Mouse (Mus musculus) gastrocnemius, postnatal 25 days (tissue): ENCODE results near the gene Boc. TPM values are rescaled to one million over a fixed set of nuclear protein-coding genes. Genes with fewer than 3 reads are reported as not detected.

Experiments used
- DNase-seq: peaks from one replicate; pipeline ENCODE4 v3.0.0; 2022
- total RNA-seq, 2 experiments: library from RNA; stranded (reverse); gene quantifications; 1 replicate in 1 of 2; 2 replicates in 1 of 2; pipeline ENCODE4 v1.2.3; 2021

The Boc gene
- total RNA-seq, 2 experiments from 2014 or later, result 4.0 to 5.7 TPM

DNA sequence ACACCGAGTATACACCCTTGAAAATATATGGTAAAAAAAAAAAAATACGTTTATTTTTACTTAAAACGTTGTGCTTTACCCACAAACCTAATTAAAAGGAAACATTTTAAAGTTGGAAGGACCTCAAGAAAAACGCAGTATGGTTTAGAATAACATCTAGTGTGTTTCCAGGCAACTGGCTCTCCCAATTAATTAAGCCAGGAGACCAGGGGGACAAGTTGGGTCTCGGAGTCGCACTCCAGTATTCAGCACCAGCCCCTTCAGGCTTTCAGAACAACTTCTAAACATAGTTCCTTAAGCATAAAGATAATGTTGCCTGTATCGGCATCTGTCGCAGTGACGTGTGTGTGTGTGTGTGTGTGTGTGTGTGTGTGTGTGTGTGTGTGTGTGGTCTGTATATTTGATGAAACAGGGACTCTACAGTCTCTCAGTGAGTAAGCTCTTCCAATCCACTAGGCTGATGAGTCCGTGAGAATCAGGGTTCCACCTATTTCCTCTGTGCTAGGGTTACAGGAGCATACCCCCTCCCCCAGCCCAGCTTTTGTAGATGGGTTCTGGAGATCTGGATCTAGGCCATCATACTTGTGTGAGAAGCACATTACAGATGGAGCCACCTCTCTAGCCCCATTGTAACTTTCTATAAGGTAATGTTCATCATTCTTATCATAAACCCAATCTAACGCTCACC is 31.3 kb downstream of the Boc start:
- no peak for DNase-seq

DNA sequence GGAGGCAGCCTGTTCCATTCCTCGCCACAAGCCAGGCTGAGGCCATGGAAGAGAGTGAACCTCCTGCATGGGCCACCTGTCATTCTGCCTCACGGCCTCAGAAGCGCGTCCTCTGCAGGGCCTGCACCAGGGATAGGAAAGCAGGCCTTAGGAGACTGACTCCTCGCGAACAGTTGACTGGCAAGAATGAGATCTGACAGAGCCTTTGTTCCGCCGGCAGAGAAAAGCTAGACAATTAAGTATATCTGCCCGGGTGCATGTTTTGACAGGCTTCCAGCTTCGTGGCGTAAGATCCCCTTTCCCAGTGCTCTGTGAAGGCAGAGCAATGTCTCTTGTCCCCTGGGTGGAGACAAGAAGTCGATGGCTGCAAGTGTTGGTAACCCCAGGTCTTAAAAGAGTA is 32.0 kb downstream of the Boc start:
- no peak for DNase-seq

DNA sequence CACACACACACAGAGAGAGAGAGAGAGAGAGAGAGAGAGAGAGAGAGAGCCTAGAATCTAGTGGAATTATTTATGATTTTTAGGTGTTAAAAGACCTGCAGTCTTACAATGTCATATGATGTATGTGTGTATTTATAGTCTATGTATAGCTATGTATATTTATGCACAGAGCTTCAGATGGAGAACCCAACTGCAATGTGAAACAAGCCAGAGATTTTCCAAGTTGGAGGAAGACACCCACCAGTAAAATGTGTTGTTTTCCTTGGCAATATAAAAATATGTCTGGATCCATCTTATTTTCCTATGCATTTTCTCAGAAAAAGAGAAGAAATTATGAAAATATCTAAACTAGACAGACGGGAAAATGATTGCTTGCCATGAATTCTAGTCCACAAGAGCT is 32.7 kb downstream of the Boc start:
- no peak for DNase-seq

DNA sequence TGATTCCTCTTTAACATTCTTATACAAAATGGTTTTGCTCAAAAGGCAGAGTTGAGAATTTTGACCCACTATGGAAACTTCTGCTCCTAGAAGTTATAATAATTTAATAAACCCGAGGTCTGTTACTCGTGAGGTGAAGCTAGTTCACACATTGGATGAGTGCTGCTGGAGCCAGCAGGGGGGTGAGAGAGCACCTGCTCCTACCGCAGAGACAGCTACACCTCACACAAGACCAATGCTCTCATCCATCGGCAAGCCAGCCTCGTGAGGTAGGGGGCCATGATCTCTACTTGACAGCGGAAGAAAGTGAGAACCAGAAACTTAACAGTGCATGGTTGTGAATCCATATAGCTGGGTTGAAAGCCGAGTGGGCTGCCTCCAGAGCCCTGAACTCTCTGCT is 35.1 kb downstream of the Boc start:
- no peak for DNase-seq

DNA sequence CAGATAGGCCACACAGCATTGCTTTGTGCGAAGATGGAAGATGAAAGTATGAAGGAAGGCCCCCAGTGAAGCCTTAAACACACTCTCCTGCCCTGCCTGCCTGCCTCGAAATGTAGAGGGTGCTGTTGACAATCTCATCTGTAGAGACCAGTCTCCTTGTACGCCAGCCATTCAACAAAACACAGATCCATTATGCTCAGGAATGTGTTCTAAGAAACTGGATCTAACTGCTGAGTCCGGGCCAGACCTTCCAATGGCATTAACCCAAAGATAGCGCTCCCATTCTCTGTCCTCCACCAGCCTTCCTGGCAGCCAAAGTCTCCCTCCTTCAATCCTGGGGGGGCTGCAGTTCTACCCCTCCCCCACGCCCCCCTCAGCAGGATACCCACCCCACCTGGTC is 42.2 kb downstream of the Boc start:
- DNase-seq, result no peak

DNA sequence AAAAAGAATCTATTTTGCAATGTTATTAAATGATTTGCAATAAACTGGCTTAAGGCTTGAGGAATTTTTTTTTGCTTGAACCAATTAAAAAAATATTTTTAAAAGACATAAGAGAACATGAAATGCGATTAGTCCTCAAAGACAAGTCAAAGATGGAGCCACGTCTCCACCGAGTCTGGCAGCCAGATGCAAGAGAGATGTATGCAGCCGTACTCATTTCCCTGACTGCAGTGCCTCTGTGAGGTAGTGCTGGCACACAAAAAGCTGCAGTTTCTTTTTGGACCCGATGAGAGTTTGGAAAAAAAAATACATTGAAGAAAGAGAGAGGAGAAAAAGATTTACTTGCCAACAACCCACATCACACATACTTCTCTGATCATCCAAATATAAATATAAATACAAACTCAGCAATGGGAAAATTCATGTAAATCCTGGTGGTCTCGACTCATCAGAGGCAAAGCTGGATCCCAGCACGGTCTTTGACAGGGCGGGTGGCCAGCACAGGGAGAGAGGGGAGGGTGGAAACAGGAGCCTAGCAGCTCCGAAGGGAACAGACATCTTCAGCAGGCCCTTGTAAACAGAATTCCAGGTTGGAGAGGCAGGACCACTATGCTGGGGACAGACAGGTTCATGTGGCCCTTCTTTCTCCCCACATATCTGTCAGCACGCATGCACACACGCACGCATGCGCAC is 48.0 kb downstream of the Boc start:
- no peak for DNase-seq

DNA sequence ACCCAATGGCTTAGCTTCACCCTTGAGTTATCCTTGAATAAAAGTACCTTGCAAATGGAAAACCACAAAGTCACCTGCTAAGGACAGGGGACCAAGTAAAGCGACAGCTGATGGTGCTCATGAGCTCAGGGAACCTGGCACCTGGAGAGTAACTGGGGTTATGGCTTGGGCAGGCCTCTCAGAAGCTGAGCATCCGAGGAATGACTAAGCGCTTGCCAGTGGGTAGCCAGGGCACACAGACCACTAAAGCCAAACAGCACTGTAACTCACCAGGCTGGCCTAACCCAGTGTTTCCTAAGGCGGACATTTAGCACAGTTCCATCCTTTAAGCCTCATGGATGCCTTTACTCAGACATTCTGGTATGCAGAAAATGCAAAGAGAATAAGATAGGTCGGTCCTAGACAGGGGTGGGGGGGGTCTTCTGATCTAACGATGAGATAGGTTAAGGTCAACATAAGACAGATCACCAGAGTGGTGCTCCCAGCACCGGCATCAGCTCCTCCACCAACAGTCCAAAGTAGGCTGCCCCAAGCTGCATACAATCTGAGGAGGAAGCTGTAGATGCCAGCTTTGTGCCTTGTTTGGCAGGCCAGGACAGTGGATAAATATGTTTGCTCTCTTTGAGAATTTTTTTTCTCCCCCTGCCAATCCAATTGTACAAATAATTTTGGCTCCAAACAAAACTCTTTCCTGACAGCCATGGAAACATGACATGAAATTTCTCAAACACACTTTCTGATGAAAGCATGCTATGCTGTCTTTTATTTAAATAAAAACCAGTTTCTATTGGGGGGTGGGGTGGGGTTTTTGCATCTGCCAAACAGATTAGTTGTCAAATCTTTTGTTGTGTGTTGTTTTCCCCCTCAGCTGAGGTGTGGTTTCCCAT is 49.0 kb downstream of the Boc start:
- no peak for DNase-seq

DNA sequence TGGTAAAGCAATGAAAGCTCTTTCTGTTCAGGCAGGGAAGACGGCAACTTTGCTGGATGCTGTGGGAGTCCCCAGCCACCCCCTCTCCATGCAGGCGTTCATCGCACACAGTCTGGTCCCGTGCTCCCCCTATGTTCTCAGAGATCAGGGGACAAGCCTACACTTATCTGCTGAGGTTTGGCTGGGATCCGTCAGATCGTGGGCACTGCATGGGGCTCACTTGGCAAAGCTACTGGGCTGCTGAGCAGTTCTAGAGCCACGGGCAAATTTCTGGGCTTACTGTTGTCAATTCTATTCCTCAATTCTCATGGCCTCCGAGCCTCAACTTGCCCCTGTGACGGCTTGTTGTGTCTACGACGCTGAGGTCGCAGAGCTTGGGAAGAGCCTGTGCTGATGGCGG is 49.9 kb downstream of the Boc start:
- DNase-seq, result no peak

DNA sequence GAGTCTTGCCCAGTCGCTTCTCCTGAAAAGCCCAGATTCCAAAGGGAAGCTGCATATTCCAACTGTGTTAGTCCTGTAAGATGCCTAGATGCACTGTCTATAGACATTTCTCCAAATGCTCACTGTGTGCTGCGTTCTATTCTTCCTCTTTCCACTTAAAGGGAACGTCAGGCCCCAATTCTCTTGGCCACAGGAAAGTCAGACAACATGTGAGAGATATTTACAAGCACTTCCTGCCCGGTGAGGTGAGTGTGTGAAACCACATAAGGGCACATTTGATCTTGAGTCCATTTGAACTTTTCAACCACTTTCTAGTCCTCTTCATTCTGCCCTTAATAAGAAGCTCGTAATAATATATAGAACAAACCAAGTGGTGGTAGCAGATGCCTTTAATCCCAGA is 50.7 kb downstream of the Boc start:
- no peak for DNase-seq

DNA sequence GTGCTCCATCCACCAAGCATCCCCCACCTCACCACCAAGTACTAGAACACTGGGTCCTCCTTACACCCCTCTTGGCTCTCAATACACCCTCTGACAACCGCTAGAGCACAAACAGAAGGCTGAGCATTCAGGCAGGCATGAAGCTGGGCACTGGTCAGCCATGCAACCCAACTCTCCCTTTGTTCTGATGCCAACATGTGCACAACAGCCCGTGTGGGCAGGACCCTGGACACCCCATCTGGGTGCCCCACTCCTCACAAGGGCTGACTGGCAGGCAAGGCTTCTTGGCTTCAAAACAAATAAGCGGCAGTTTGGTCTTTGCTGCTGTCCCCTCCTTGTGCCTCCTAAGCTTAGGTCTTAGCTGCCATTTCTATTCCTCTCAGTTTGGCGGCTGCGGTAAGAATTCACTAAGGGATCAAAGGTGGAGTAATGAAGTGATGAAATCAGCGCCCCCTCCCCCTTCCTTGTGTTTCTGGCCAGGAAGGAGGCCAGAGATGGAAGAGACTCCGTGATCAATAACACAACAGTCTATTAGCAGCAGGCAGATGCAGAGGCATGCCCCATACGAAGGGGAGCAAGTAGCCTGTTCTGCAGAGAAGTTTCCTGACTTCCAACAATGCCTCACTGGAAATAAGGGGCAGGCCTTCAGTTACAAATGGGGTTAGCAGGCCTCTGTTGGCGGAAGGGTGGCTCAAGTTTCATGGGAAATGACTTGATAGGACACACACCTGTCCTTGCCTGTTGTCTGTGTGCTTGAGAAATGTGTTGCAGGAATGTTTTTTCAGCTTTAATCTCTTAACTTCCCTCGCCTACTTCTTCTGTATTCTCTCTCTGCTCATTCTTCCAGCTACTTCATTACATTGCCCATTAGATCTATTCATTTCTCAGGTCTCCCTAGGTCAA is 51.4 kb downstream of the Boc start:
- DNase-seq, result no peak

DNA sequence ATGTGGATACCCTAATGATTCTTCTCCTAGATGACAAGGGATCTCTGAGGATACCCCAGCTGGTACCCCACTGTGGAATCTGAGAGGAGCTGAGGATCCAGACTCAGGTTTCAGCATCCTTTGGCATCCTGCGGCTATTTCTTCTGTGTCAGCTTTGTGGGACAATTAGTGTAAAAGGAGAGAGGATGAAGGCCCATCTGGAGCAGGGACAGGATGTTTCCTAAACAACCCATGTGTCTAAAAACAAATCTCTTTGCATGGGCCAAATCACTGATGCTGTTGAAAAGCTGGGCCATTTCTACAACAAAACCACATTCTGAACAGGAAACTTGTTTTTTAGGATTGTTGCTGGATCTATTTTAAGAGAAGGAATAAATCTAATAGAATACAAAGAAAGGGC is 53.5 kb downstream of the Boc start:
- DNase-seq, result no peak

DNA sequence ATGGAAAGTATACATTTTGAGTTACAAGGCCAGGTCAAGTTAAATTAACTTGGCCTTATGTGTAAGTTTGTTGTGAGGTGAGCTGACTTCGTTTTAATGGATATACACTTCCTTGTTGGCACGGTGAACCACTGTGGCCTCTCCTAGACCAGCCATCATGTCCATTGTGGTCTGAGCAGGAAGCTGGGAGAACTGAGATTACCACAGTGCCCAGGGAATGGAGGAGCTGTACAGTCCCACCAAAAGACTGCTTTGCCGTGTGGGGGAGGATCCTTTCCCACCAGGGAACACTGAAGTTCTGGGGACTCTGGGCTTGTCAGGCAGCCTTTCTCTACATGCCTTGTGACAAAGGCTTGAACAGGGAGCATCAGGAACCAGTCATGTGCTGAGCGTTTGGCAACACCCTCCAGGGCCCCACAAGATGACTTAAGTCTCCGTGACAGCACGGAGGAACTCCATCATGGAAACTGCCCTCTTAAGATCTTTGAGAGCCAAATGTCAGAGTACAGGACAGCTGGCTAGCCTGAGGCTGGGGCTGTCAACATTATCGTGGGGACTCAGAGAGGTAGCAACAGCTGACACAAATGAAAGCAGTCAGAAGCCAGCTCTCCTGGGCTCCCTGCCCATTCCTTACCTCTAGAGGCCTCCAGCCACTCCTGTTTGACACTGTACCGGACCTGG is 55.7 kb downstream of the Boc start:
- no peak for DNase-seq

DNA sequence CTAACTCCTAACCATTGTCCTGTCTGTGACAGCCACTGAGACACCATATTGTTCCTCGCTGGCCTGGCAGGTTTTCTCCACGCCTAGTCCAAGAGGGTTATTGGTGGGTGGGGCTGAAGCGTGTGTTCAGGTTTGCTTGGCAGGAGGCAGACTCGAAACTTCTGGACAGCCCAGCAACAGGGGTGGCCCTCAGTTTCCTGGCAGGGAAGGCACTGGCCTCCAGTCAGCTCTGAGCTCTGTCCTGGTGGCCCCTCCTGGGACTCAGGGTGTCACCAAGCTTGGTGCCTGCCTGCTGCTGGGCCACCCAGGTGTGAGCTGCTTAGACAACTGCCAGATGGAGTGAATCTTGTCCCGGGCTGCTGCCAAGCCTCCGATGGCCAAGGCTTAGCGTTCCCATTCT is 56.4 kb downstream of the Boc start:
- DNase-seq, result no peak

DNA sequence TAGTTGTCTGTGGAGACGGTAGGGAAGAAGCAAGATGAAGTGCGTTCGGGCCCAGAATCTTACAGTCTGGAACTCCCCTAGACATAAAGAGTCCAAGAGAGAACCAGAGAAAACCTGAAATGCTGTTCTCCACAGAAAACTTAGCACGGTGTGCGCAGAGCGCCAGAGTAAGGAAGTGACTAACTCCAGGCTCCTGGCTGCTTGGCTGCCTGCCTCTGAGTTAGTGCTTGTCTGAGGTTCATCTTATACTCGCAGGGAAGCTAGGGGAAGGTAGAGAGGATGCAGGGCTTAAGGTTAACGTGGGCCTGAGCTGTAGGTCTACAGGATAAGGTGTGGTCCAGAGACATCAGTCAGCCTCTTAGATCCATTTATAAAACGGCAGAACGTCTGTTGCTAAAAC is 56.9 kb downstream of the Boc start:
- DNase-seq, result no peak

DNA sequence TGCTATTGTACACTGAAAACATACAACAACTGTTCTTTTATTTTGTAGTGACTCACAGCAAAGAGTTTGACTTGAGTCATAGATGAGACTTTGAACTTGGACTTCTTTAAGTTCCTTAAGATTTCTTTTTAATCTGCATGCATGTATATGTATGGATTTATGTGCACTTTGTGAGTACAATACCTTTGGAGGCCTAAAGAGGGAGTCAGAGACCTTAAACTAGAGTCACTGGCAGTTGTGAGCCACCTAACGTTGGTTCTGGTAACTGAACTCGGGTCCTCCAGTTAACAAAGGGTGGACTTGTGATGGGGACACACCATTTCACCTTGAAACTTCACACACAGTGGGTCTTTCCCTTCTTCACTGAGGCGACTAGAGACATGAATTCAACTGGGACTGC is 60.2 kb downstream of the Boc start:
- DNase-seq, result no peak

DNA sequence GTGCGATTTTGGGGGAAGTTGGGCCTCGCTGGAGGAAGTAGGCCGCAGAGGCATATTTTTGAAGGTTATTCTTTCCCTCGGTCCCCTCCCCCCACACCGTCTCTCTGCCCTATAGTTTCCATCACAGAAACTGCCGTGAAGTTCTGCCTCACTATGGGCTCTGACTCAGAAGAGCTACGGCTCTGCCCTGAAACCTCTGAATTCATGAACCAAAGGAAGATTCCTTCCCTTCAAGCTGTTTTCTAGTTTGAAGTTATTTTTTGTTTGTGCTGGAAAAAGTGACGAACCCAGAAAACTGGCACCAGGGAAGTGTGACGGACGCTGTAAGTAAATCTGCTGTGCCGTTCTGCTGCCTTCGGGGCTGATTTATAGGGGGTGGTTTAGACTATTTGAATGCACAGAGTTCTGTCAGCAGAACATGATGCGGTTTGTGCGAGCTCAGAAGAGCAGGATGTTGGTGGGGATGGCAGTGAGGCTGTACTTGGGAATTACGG is 61.7 kb downstream of the Boc start:
- DNase-seq, result no peak

DNA sequence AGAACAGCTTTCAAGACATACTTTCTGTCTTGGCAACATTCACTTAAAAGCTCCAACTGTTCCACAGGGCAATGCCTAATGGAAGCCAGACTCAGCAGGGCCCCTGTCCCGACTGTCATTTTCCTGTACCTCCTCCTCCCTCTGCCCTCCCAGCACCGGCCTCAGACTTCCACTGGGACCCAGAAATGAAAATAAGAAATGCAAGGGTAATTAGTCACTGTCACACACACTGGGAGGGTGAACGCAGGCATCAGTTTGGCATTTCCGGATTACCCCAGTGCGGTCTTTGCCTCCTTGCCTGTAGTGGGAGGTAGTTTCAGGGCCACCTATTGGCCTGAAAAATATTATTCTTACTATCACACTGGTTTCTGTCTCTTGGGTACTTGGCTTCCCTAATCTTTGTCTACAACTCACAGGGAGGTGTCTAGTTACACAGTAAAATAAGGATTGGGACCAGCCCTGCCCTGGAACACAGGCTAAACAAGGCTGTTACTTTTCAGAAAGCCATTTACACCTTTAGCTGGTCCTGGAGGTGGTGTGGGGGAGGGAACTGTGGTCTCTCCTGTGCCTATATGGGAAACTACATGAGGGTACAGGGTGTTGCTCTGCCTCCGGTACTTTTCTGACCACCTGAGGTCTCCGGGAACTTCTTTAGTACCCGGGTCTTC is 64.1 kb downstream of the Boc start:
- DNase-seq, result no peak

DNA sequence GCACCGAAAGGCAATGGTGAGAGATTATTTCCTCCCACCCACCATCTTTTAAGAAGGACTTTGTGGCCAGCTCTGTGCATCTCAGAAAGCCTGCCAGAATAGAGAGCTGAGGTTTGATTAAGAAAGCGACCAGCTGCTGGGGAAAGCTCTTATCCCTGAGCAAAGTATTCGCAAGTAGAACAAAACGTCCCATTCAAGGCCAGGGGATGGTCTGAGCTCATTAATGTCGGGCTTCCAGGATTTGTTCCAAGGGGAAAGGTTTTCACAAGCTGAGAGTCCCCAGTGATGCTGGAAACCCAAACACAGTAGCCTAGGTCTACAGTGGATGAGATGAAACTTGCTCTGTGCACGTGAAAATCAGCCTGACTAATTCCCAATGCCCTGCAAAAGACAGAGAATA is 64.8 kb downstream of the Boc start:
- DNase-seq, result peak; percentile 64

DNA sequence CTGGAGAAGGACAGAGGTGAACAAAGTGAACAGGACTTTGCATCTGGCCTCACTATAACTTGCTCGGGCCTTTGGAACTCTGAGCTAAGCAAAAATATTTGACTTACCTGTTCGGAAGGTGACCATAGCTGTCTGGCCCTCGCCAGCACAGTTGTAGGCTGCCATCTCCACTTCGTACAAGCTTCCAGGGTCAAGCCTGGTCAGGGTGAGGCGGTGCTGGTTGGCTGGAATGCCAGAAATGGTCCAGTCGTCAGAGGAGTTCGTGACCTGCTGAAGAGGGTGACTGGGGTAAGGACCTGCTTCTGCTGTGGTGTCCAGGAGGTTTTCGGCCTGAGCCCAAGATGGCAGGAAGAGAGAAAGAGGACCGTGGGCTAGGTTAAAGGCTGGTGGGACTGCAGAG is 66.0 kb downstream of the Boc start:
- no peak for DNase-seq

DNA sequence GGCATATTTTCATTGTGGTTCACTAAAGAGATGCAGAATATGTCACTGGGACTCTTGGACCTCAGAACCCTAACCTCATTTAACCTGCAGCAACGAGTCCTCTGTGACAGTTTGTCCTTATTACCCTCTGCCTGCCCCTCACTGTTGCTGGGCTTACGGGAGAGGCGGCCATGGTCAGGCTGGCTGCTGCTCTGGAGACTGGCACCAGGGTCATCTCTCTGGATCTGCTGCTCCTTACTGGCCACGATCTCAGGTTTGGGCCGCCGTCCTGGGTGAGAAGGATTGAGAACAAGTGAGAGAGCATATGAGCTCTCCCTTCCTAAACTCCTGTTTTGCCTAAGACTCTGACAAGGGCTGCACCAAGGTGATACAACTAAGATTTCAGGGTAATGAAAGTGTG is 66.5 kb downstream of the Boc start:
- no peak for DNase-seq

DNA sequence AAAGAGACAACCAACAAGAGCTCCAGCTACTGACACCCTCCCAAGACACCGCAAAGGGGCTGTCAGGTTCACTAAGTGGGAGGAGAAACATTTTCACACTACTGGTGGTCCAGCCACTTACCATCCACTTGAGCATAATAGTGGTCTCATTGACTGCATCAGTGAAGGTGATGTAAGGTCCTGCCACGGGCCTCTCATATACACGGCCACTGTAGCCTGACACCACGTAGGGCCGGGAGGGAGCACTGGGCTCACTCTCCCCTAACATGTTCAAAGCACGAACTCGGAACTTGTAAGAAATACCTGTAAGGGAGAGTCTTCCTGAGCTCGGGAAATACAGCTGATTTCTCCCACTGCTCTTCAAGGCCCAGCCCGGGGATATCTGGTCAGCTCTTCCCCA is 67.6 kb downstream of the Boc start:
- no peak for DNase-seq
